Mouse (Mus musculus): ENCODE measurements around the gene Mrps7.

GRCm38 (mm10) chr11:115616893-115617292 is 13.2 kb downstream of the Mrps7 start:
- TF ChIP-seq CTCF (IDR thresholded peaks at IDR 0.05; ENCODE audit: control insufficient read depth, insufficient read depth, insufficient replicate concordance, low read depth, low read length) (no peak), POLR2A (IDR thresholded peaks at IDR 0.05; ENCODE audit: control insufficient read depth, low read depth, low read length) (no peak)

Data from testis, adult 2 months (tissue).